Mouse (Mus musculus): ENCODE data around the gene Lsamp.

DNA sequence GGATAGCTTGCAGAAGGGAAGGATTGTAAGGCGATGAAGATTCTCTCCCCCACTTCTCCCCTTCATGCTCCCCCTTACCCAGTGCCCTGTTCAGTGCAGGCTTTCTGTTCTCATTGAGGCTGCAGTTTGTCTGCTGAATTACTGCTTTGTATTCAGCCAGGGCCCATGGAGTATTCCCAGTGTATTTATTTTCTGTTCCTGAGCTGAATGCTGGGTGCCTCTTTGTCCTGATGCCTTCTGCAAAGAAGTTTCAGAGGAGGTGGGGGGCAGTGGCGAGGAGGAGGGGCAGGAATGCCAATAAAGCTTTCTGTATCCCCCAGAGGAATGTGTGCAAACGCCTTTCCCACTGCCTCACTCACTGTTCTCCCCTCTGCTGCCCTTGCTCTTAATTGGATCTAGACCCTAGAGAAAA, 1567.7 kb downstream of the Lsamp start:
- TF ChIP-seq CTCF (IDR thresholded peaks at IDR 0.05; ENCODE audit: extremely low read depth, insufficient read depth, insufficient read length, insufficient replicate concordance) (no peak), POLR2A (IDR thresholded peaks at IDR 0.05; ENCODE audit: low read depth, low read length) (no peak)
